8 mouse cellular contexts compared by ENCODE assay signal in genomic region chr5:135743741-135744609, GRCm38 (mm10). TPM values are rescaled to one million over a fixed set of nuclear protein-coding genes. Genes with fewer than 3 reads are reported as not detected.
DNase-seq lines count a peak whose midpoint lies in the region; ATAC-seq lines count a peak whose summit lies in the region.

TSS of gene Tmem120a (minus strand) at chr5:135744448.

- H3K4me3 ChIP-seq in brown adipose tissue, adult 24 weeks (ENCODE audit: insufficient read depth, low read depth, low read length): peak within 1 kb of the TSS; percentile 90
- peak within 1 kb of the TSS; percentile 96 to 97 for H3K4me3 ChIP-seq in heart, embryonic 14.5 days (ENCODE audit: control insufficient read depth in 1 of 2, insufficient read depth in 1 of 2, low read depth in 1 of 2, low read length in 2 of 2)
- H3K4me3 ChIP-seq in liver, embryonic 13.5 days (replicated peaks): peak within 1 kb of the TSS; percentile 74
- H3K4me3 ChIP-seq in stomach, embryonic 16.5 days (replicated peaks; ENCODE audit: low read length): peak within 1 kb of the TSS; percentile 96

- peak; percentile 95 for ATAC-seq in heart, embryonic 14.5 days (ENCODE audit: insufficient number of reproducible peaks, insufficient read depth, low FRiP score, low read depth)
- peak; percentile 92 for ATAC-seq in liver, embryonic 13.5 days (ENCODE audit: low read depth)
- peak; percentile 97 for ATAC-seq in stomach, embryonic 16.5 days (ENCODE audit: insufficient read depth, low FRiP score)

- H3K27me3 ChIP-seq in heart, embryonic 14.5 days (ENCODE audit: control insufficient read depth, insufficient read depth, low read length): no peaks in the 10 kb centered on the region
- H3K27me3 ChIP-seq in liver, embryonic 13.5 days: no peaks in the 10 kb centered on the region
- no peaks in the 10 kb centered on the region for H3K27me3 ChIP-seq in stomach, embryonic 16.5 days (ENCODE audit: control insufficient read depth, insufficient read depth, low read length)

- no peaks in the 10 kb centered on the region; the same call in 1 of the 2 replicates for H3K4me1 ChIP-seq in brown adipose tissue, adult 24 weeks (ENCODE audit: control insufficient read depth, insufficient read depth, insufficient read length, low read length)
- peaks cover 7 to 12% of the 10 kb centered on the region in 2 experiments; a peak in 3 of 4 replicates for H3K4me1 ChIP-seq in heart, embryonic 14.5 days (ENCODE audit: control insufficient read depth in 2 of 2, insufficient read depth in 2 of 2, low read length in 2 of 2)
- peaks cover 23% of the 10 kb centered on the region for H3K4me1 ChIP-seq in liver, embryonic 13.5 days (replicated peaks)
- H3K4me1 ChIP-seq in stomach, embryonic 16.5 days (ENCODE audit: control insufficient read depth, insufficient read depth, low read length): peaks cover 9% of the 10 kb centered on the region

- peaks cover 22% of the 10 kb centered on the region for H3K36me3 ChIP-seq in heart, embryonic 14.5 days (ENCODE audit: control insufficient read depth, insufficient read depth, low read length)
- H3K36me3 ChIP-seq in liver, embryonic 13.5 days: no peaks in the 10 kb centered on the region
- no peaks in the 10 kb centered on the region for H3K36me3 ChIP-seq in stomach, embryonic 16.5 days (ENCODE audit: control insufficient read depth, insufficient read depth, low read length)

- peak; percentile 93 for DNase-seq in CD4-positive, CD25-positive, alpha-beta regulatory T cell, adult 2 months (ENCODE audit: low read depth, low spot score)
- peak; percentile 83 for DNase-seq in fibroblast of lung, adult 2 months (ENCODE audit: low read depth)
- DNase-seq in kidney, postnatal 14 days: peak; percentile 98
- peak; percentile 95 for DNase-seq in liver, embryonic 13.5 days
- peak; percentile 94 for DNase-seq in neural tube, embryonic 10.5 days (ENCODE audit: extremely low spot score, low spot score)

- peaks cover 8% of the 10 kb centered on the region; the same call in 1 of the 2 replicates for H3K9me3 ChIP-seq in heart, embryonic 14.5 days (ENCODE audit: control insufficient read depth, low read length)
- H3K9me3 ChIP-seq in liver, embryonic 13.5 days (replicated peaks): no peaks in the 10 kb centered on the region; the same call in 1 of the 2 replicates
- peaks cover 13% of the 10 kb centered on the region; the same call in 1 of the 2 replicates for H3K9me3 ChIP-seq in stomach, embryonic 16.5 days (replicated peaks; ENCODE audit: control insufficient read depth, low read length)

- H3K9ac ChIP-seq in heart, embryonic 14.5 days (ENCODE audit: low read length): peak within 1 kb of the TSS; percentile 88
- peak within 1 kb of the TSS; percentile 75 for H3K9ac ChIP-seq in liver, embryonic 13.5 days
- H3K9ac ChIP-seq in stomach, embryonic 16.5 days (ENCODE audit: low read length): peak within 1 kb of the TSS; percentile 87

- WGBS in heart, embryonic 14.5 days: under 1% methylated on average over 60 of the region's 60 CpGs
- WGBS in liver, embryonic 13.5 days (ENCODE audit: insufficient replicate concordance): 1% methylated on average over 60 of the region's 60 CpGs
- WGBS in stomach, embryonic 16.5 days: under 1% methylated on average over 60 of the region's 60 CpGs

- peak within 1 kb of the TSS; percentile 87 for H3K27ac ChIP-seq in brown adipose tissue, adult 24 weeks (replicated peaks; ENCODE audit: low read depth, low read length)
- H3K27ac ChIP-seq in heart, embryonic 14.5 days (replicated peaks in 1 of 2; ENCODE audit: control insufficient read depth in 1 of 2, insufficient read depth in 1 of 2, low read depth in 2 of 2, low read length in 2 of 2): peak within 1 kb of the TSS; percentile 86 to 88
- no peak within 1 kb of the TSS for H3K27ac ChIP-seq in liver, embryonic 13.5 days
- peak within 1 kb of the TSS; percentile 67 for H3K27ac ChIP-seq in stomach, embryonic 16.5 days (ENCODE audit: low read length)

- H3K4me2 ChIP-seq in heart, embryonic 14.5 days (ENCODE audit: low read length): peak within 1 kb of the TSS; percentile 88
- peak within 1 kb of the TSS; percentile 98 for H3K4me2 ChIP-seq in liver, embryonic 13.5 days
- peak within 1 kb of the TSS; percentile 78 for H3K4me2 ChIP-seq in stomach, embryonic 16.5 days (ENCODE audit: low read depth, low read length)

RNA-seq across cellular contexts. Expression of gene Tmem120a, which starts in this region (rescaled TPM):
- polyA plus RNA-seq in brown adipose tissue, adult 24 weeks (2012; ENCODE audit: insufficient read depth, insufficient read length, missing spikeins): 131 and 304 TPM in 2 replicates
- polyA plus RNA-seq in heart, embryonic 14.5 days (2014; fragmentation: Nextera tagmentation; extraction: Ambion mirVana): 34.1 and 34.6 TPM in 2 replicates
- polyA plus RNA-seq in liver, embryonic 13.5 days (2015; fragmentation: Nextera tagmentation; extraction: Ambion mirVana): 17.3 and 17.8 TPM in 2 replicates
- 44.1 and 46.0 TPM in 2 replicates for polyA plus RNA-seq in stomach, embryonic 16.5 days (2015; fragmentation: Nextera tagmentation; extraction: Ambion mirVana)
